Mouse (Mus musculus) small intestine, adult 2 months (tissue): Measurements from ENCODE around the gene Iscu. TPM values are rescaled to one million over a fixed set of nuclear protein-coding genes. Genes with fewer than 3 reads are reported as not detected.

Source experiments
- H3K27ac ChIP-seq: fragments of 200-500 bp; 2 replicates; pipeline ENCODE4 v1.5.1; 2012; ENCODE audit warnings: low read depth, low read length, control low read depth, inconsistent platforms; ENCODE audit not compliant: insufficient read depth
- H3K27me3 ChIP-seq: fragments of 200-500 bp; 2 replicates; pipeline ENCODE4 v1.6.1; 2012; ENCODE audit warnings: mild to moderate bottlenecking, moderate library complexity, low read length, inconsistent platforms; ENCODE audit not compliant: control insufficient read depth, insufficient read depth
- H3K36me3 ChIP-seq: fragments of 200-500 bp; 2 replicates; pipeline ENCODE4 v1.6.1; 2012; ENCODE audit warnings: mild to moderate bottlenecking, low read length, control low read depth, inconsistent platforms; ENCODE audit not compliant: control insufficient read depth, insufficient read depth
- H3K4me1 ChIP-seq: fragments of 200-500 bp; 2 replicates; pipeline ENCODE4 v1.6.1; 2012; ENCODE audit warnings: low read length, inconsistent platforms, mixed read lengths; ENCODE audit not compliant: control insufficient read depth, insufficient read depth, insufficient read length
- H3K4me3 ChIP-seq: fragments of 200-500 bp; 2 replicates; pipeline ENCODE4 v1.5.1; 2012; ENCODE audit warnings: low read depth, mild to moderate bottlenecking, control low read depth, inconsistent platforms, low read length, moderate library complexity
- CTCF ChIP-seq: fragments of 200-500 bp; IDR thresholded peaks from 2 replicates; pipeline ENCODE4 v1.5.1; 2012; ENCODE audit warnings: low read depth, mild to moderate bottlenecking, control low read depth, inconsistent platforms, low read length, moderate library complexity, mixed read lengths; ENCODE audit not compliant: insufficient replicate concordance, insufficient read length; ENCODE audit errors: extremely low read depth
- POLR2A ChIP-seq: fragments of 200-500 bp; IDR thresholded peaks from 2 replicates; pipeline ENCODE4 v1.6.1; 2012; ENCODE audit warnings: low read depth, mild to moderate bottlenecking, control low read depth, inconsistent platforms, low read length, moderate library complexity
- WGBS: fragments of 180-500 bp; shearing (Covaris S2); methylation state at CpG from one replicate; pipeline ENCODE4 v1.1.7; 2018; 5-methylcytosine and 5-hydroxymethylcytosine counted together
- polyA plus RNA-seq: library from polyadenylated mRNA; depleted of rRNA; stranded (reverse); fragments of >200 nt; gene quantifications from 2 replicates; pipeline ENCODE4 v1.2.3, GENCODE M21; 2012

The Iscu gene
- polyA plus RNA-seq, 1 experiment = 57.5 TPM

DNA sequence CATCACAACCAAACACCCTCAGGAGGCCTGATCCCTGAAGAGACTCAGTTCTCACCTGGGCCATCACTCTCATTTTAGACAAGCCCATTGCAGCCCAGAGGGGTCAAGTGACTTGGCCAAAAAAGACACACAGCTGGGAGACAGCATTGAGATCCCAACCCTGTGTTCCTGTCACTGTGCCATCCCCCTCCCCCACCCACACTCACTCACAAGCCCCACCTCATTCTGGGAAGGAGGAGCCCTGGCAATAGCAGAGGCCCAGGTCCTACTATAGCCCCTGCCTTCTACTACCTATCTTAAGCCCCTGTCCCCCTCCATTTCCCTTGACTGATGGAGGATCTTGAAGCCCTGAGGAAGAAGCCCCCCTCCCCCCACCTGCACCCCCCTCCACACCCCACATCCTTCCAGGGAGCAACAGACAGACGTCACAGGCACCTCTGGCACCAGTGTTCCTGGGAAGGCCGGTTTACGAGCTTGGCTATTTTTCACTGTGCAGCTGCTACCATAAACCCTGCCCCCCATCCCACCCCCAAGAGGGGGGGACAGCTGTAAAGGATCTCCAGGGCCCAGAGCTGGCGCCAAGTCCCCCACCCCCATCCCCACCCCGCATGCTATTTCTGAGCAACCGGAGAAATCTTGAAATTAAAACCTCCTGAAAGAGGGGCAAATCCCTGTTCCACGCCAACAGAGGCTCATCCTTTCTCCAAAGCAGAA is 16.7 kb downstream of the Iscu start:
- H3K27me3 ChIP-seq = no peaks in the 10 kb centered on the region
- no peak overlapping the region for H3K4me3 ChIP-seq
- H3K36me3 ChIP-seq = no peaks in the 10 kb centered on the region
- 41% methylated on average over 7 of the region's 7 CpGs for whole genome bisulfite sequencing
- H3K27ac ChIP-seq = no peak overlapping the region
- peaks cover 9% of the 10 kb centered on the region for H3K4me1 ChIP-seq
- no peak for TF ChIP-seq POLR2A
- TF ChIP-seq CTCF = no peak

DNA sequence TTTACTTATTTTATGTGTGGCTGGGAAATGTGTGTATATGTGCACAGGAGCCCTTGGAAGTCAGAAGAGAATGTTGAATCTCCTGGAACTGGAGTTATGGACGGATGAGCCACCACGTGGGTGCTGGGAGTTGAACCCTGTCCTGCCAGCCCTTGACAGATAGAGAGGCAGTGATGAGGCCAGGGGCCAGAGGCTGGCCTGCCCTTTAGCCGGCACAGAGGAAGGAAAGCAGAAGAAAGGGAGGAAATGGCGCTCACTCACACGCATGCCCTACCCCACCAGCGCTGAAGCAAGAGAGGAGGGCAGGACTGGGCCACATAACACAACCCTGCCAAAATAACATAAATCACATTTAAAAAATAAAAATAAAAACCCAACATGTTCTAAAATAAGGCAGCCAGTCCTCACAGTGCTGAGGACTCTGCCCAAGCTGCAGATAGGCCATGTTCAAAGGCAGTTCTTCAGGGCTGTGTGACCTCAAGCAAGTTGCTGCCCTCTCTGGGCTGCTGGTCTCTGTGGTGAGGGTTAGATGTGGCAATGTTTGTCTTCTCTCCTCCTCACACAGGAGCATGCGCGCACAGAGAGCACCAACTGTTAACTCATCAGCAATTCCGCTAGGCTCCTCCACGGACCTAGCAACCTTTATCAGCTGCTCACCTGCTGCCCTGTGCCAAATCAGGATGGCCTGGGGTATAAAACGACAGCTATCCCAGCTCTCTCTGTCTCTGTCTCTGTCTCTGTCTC is 18.1 kb downstream of the Iscu start:
- TF ChIP-seq POLR2A (no peak), CTCF (no peak)
- Histone ChIP-seq H3K36me3 (no peaks in the 10 kb centered on the region), H3K4me1 (peaks cover 9% of the 10 kb centered on the region), H3K27me3 (no peaks in the 10 kb centered on the region), H3K27ac (no peak overlapping the region), H3K4me3 (no peak overlapping the region)
- WGBS = 30% methylated on average over 11 of the region's 11 CpGs

DNA sequence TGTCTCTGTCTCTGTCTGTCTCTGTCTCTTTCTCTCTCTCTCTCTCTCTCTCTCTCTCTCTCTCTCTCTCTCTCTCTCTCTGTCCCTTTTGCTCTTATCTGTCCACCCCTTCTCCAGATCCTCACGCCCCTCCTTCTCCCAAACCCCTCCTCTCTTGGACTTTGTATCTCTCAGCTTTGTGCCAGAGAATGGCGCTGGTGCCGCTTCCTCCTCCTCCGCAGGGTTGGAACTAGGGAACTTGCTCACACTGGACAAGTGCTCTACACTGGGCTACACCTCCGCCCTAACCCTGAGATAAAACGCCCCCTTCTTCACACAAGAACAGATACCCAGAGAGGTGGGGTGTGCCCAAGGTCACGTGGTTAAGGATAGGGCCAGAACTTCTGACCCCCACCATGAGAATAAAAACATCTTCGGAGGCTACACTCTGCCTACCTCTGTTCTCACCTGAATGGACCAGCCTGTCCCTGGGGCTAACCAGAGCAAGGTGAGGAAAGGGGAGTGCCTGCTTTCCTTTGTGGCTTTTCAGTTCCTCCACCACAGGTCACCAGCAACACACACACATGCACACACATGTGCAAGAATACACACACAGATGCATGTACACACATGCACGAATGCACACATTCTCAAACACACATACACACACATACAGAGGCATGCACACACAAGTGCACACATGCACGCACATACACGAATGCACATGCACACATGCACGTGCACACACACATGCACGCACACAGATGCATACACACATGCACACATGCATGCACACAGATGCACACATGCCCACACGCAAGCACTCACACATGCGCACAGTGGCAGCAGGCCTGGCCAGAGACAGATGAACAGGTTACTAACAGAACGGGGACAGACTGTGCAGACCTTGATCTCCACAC is 18.9 kb downstream of the Iscu start:
- Histone ChIP-seq H3K27me3 (no peaks in the 10 kb centered on the region), H3K36me3 (no peaks in the 10 kb centered on the region), H3K27ac (no peak overlapping the region), H3K4me3 (no peak overlapping the region), H3K4me1 (peaks cover 9% of the 10 kb centered on the region)
- WGBS = 56% methylated on average over 16 of the region's 16 CpGs
- no peak for TF ChIP-seq POLR2A
- TF ChIP-seq CTCF = no peak

DNA sequence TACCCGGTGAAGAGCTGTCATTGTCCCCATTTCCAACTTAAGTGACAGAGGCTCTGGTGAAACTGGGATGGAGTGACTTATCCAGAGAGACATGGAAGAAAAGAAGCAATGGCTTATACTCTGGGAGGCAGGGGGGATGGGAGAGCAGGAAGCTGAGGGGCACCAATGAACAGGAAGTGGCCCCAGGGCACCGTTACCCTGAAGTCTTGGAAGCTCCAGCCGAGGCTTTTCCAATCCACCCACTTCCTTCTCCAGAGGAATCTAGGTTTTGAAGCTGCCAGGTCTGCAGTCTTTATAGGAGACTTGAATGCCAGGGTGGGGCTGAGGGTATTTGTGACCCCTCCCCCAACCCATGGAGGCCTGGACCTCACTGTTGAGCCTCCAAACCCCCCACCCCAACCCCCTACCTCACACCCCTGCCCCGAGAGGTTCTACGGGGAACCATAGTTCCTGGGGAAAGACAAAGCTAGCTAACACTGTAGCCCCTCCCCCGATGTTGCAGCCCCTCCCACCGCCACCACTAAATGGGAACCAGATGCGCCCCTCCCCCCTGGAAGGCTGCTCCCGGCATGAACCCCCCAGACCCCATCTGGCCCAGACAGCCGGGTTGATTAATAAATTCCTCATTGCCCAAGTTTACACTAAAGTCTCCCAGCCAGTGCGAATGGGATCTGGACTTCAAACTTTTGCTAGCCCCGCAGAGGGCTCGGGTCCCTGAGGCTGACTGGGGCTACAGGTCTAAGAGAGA is 24.0 kb downstream of the Iscu start:
- no peak overlapping the region for H3K4me3 ChIP-seq
- peaks cover under 1% of the 10 kb centered on the region; the same call in 1 of the 2 replicates for H3K4me1 ChIP-seq
- WGBS = 12% methylated on average over 13 of the region's 13 CpGs
- TF ChIP-seq CTCF (no peak), POLR2A (no peak)
- H3K27ac ChIP-seq = no peak overlapping the region
- H3K36me3 ChIP-seq = no peaks in the 10 kb centered on the region
- no peaks in the 10 kb centered on the region for H3K27me3 ChIP-seq

DNA sequence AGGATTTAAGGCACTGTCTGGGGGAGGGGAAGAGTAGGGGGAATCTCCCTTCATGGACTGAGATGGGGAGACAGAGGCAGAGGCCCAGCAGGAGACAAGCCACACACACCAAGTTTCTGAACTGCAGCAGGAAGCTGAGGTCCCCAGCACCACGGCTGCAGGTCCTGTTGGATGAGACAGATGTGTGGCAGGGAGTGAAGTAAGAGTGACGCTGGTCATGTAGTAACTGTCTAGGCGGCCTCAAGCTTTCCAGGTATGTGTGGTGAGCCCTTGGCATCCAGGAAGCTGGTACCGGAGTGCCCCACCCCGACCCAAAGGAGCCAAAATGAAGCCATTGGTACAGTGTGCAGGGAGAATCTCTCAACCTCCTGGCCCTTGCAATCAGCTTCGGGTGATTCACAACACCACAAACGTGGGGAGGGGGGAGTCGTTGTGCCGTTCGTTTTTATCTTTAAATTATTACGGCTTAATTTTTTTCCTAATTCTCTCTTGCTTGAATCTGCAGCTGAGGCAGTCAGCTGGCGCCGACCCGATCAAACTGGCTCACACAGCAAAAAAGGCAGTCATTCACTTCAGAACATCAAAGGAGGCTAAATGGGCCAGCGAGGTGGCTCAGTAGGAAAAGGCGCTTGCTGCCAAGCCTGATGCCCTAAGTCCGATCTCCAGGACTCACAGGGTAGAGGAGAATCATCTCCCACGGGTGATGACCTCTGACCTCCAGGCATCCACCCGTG is 24.8 kb downstream of the Iscu start:
- no peaks in the 10 kb centered on the region for H3K36me3 ChIP-seq
- H3K27ac ChIP-seq = no peak overlapping the region
- WGBS = 26% methylated on average over 19 of the region's 19 CpGs
- H3K27me3 ChIP-seq = no peaks in the 10 kb centered on the region
- no peaks in the 10 kb centered on the region for H3K4me1 ChIP-seq
- TF ChIP-seq CTCF (no peak), POLR2A (no peak)
- peak overlapping the region; percentile 4 for H3K4me3 ChIP-seq

DNA sequence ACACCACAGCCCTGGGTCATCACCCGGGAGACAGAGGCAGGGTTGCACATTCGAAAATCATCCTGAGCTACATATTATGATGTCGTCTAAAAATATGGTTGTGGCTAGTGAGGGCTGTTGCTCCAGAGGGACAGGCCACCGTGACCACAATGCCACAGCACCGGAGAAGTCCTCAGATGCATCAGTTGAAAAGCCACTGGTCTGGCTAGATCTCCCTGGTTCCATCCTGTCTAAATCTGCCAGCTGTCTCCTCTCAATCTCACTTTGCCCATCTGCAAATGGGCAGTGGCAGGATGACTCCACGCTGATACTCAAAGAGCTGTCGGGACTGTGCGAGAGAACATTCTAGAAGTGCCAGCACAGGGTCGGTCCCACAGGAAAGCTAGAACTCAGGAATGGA is 26.0 kb downstream of the Iscu start:
- H3K36me3 ChIP-seq = no peaks in the 10 kb centered on the region
- TF ChIP-seq POLR2A (no peak), CTCF (no peak)
- no peaks in the 10 kb centered on the region for H3K4me1 ChIP-seq
- WGBS = 72% methylated on average over 9 of the region's 9 CpGs
- H3K27ac ChIP-seq = no peak overlapping the region
- H3K27me3 ChIP-seq = no peaks in the 10 kb centered on the region
- peak overlapping the region; percentile 32 for H3K4me3 ChIP-seq
